16 mouse cellular contexts compared by ENCODE assay signal in genomic region chr7:114731700-114732099, GRCm38 (mm10). TPM values are rescaled to one million over a fixed set of nuclear protein-coding genes. Genes with fewer than 3 reads are reported as not detected.
DNase-seq lines count a peak whose midpoint lies in the region; ATAC-seq and TF ChIP-seq lines count a peak whose summit lies in the region.
"Not testable (repeated sequence)": the region's sequence is repeated elsewhere in the genome, so short reads cannot be mapped to it uniquely, and the experiment has no call there.
"Had no signal": no experiment of that assay in that cellular context is flagged by ENCODE, and none has a peak within 500 bp of the region (broad histone marks: within the 10 kb centered on the region; RNA-seq: fewer than 3 reads in every experiment).

No protein-coding gene starts in this region.

- CTCF ChIA-PET in Patski (lab: Charles Lee): interaction anchor here (1.2 to 10.1 kb wide), 3 partner anchors 12 to 84 kb away, joined by 4 to 73 read pairs (median 6); no protein-coding TSS in a partner anchor

- not testable (repeated sequence) for H3K4me2 ChIP-seq in liver, embryonic 14.5 days (ENCODE audit: low read depth)

- 40% methylated on average over 4 of the region's 4 CpGs for WGBS in kidney, adult 2 months
- 26% methylated on average over 4 of the region's 4 CpGs for WGBS in liver, embryonic 14.5 days (ENCODE audit: insufficient replicate concordance)

- DNase-seq in A20 (ENCODE audit: low read depth, low spot score): peak; percentile 23
- not testable (repeated sequence) for DNase-seq in Patski (ENCODE audit: low read depth, low spot score); liver, embryonic 14.5 days (ENCODE audit: low read depth in 3 of 3, low spot score in 3 of 3)
- peak; percentile 30 to 45 for DNase-seq in cerebellum, postnatal 10 days
- DNase-seq in heart, adult 11 months: peak; percentile 40
- DNase-seq in kidney, adult 2 months: peak; percentile 4
- peak; percentile 25 for DNase-seq in thymus, postnatal 0 days (ENCODE audit: low spot score)

- POLR2A ChIA-PET in Patski (lab: Charles Lee): not testable (repeated sequence)

- not testable (repeated sequence) for H3K4me3 ChIP-seq in kidney, adult 2 months (ENCODE audit: insufficient read depth, low read depth, low read length); liver, embryonic 14.5 days (ENCODE audit: insufficient read depth in 1 of 2, low read depth in 2 of 2, low read length in 2 of 2)

- H3K9me3 ChIP-seq in liver, embryonic 14.5 days (ENCODE audit: control insufficient read depth, low read length): not testable (repeated sequence)

- not testable (repeated sequence) for H3K4me1 ChIP-seq in kidney, adult 2 months (ENCODE audit: control insufficient read depth, insufficient read depth, low read length); liver, embryonic 14.5 days (replicated peaks; ENCODE audit: control insufficient read depth in 2 of 2, insufficient read depth in 2 of 2, low read length in 1 of 2)

- not testable (repeated sequence) for H3K36me3 ChIP-seq in kidney, adult 2 months (ENCODE audit: control insufficient read depth, insufficient read depth, low read length); liver, embryonic 14.5 days (replicated peaks; ENCODE audit: control insufficient read depth, insufficient read depth, low read depth)

- not testable (repeated sequence) for TF ChIP-seq POLR2A in kidney, adult 2 months (IDR thresholded peaks at IDR 0.05; ENCODE audit: low read depth, low read length)

- not testable (repeated sequence) for H3K9ac ChIP-seq in liver, embryonic 14.5 days (replicated peaks)

- not testable (repeated sequence) for ATAC-seq in Patski; liver, embryonic 14.5 days (ENCODE audit: insufficient read depth)
- ATAC-seq in megakaryocyte-erythroid progenitor cell, adult 5-6 weeks (replicated peaks; ENCODE audit: low FRiP score, low TSS enrichment, poor library complexity, severe bottlenecking): 0 out of 2 replicates have a peak, but pooled peaks have one; percentile 63

- H3K27ac ChIP-seq in kidney, adult 2 months (ENCODE audit: insufficient read depth, low read depth, low read length); liver, embryonic 14.5 days: not testable (repeated sequence)

- TF ChIP-seq CTCF in Patski (IDR thresholded peaks at IDR 0.05): peak; percentile 70
- peak; percentile 51 for TF ChIP-seq CTCF in kidney, adult 2 months (conservative IDR thresholded peaks at IDR 0.05; ENCODE audit: insufficient read depth, insufficient read length, low read depth, low read length)
- peak; percentile 34; the same call in 1 of the 2 replicates for TF ChIP-seq CTCF in liver, embryonic 14.5 days (IDR thresholded peaks at IDR 0.05; ENCODE audit: low read depth)

- not testable (repeated sequence) for TF ChIP-seq EP300 in liver, embryonic 14.5 days (IDR thresholded peaks at IDR 0.05; ENCODE audit: low read depth)

- not testable (repeated sequence) for H3K27me3 ChIP-seq in Patski; kidney, adult 2 months (replicated peaks; ENCODE audit: control insufficient read depth, insufficient read depth, low read length); liver, embryonic 14.5 days (ENCODE audit: control insufficient read depth, insufficient read depth, low read length)

- in situ Hi-C loops in Patski (cut with MboI; ENCODE audit: low pct_unique_long_range_greater_than_20kb): loop anchor here (5.0 kb wide), 1 partner anchor 39 kb away; no protein-coding TSS in a partner anchor

RNA-seq across cellular contexts. Expression of gene Insc, which starts 11.8 kb away (rescaled TPM):
- polyA plus RNA-seq in Patski (2021): 0.21 TPM
- 5.9 and 6.0 TPM in 2 replicates for polyA plus RNA-seq in kidney, adult 2 months (2012; rRNA removed)
- 9.9 and 10.9 TPM in 2 replicates for polyA plus RNA-seq in liver, embryonic 14.5 days (2012; rRNA removed)
- 12.8 and 13.0 TPM in 2 replicates for polyA plus RNA-seq in liver, embryonic 14.5 days (2014; fragmentation: Nextera tagmentation; extraction: Ambion mirVana)
- not detected in 2 replicates for total RNA-seq in megakaryocyte-erythroid progenitor cell, adult 5-6 weeks (2014; fragmentation: Nextera tagmentation)
- not detected in 2 replicates for total RNA-seq in megakaryocyte-erythroid progenitor cell, adult 5-6 weeks (2017)
- polyA plus RNA-seq in thymus, postnatal 0 days (2015; fragmentation: Nextera tagmentation; extraction: Ambion mirVana): 0.22 and 0.28 TPM in 2 replicates

RNA-seq across cellular contexts. Expression of gene Calcb, which starts 13.3 kb away (rescaled TPM):
- polyA plus RNA-seq in Patski (2021): 0.13 TPM
- not detected in 2 replicates for polyA plus RNA-seq in kidney, adult 2 months (2012; rRNA removed)
- not detected in 2 replicates for polyA plus RNA-seq in liver, embryonic 14.5 days (2012; rRNA removed)
- polyA plus RNA-seq in liver, embryonic 14.5 days (2014; fragmentation: Nextera tagmentation; extraction: Ambion mirVana): not detected in 2 replicates
- not detected in 2 replicates for total RNA-seq in megakaryocyte-erythroid progenitor cell, adult 5-6 weeks (2014; fragmentation: Nextera tagmentation)
- not detected in 2 replicates for total RNA-seq in megakaryocyte-erythroid progenitor cell, adult 5-6 weeks (2017)
- polyA plus RNA-seq in thymus, postnatal 0 days (2015; fragmentation: Nextera tagmentation; extraction: Ambion mirVana): 19.4 and 19.5 TPM in 2 replicates
- total RNA-seq: adrenal gland, postnatal 36 days; gastrocnemius, postnatal 36 days; layer of hippocampus, postnatal 36 days; left cerebral cortex, postnatal 25 days had no signal
- polyA plus RNA-seq: forebrain, embryonic 15.5 days; hindbrain, embryonic 12.5 days; liver, embryonic 16.5 days; midbrain, embryonic 11.5 days had no signal

Comparison
In these comparisons a context has a peak if more than half of its experiments do, and no peak if none do; other contexts are left out.
1. RNA of gene Calcb, which starts 13.3 kb away (polyA plus RNA-seq): 19.4 to 19.5 TPM in thymus, postnatal 0 days; 0.13 TPM in Patski (single experiment), not detected in kidney, adult 2 months and not detected in liver, embryonic 14.5 days; every median in the first group is over 10 times any median in the second.
2. Peak in every context shown above with its lines, with median percentiles within 50 percentile points of each other: CTCF ChIP-seq.